Mouse (Mus musculus): ENCODE measurements around the gene Eml3.

GRCm38 (mm10) chr19:8880311-8881033 lies 48.9 kb upstream of the Eml3 start, which contains the start of gene Uqcc3:
- no peak for TF ChIP-seq CTCF (IDR thresholded peaks at IDR 0.05; ENCODE audit: low read depth)
- TF ChIP-seq EP300 (optimal IDR thresholded peaks at IDR 0.05), result no peak

Measured in stomach, postnatal 0 days (tissue).